Mouse (Mus musculus) heart, embryonic 13.5 days (tissue): Measurements from ENCODE around the gene Hddc2. TPM values are rescaled to one million over a fixed set of nuclear protein-coding genes. Genes with fewer than 3 reads are reported as not detected.
"Not testable (repeated sequence)": the region's sequence is repeated elsewhere in the genome, so short reads cannot be mapped to it uniquely, and the experiment has no call there.

Experiments used
- ATAC-seq: fragments of 200-750 bp; cut with Nextera tagmentation; 2 replicates; pipeline ENCODE4 v1.8.0; 2017; ENCODE audit warnings: moderate TSS enrichment; ENCODE audit not compliant: insufficient number of reproducible peaks, low FRiP score, low TSS enrichment; ENCODE audit errors: extremely low read depth
- H3K27ac ChIP-seq: fragments of 300-500 bp; sonication (generic); replicated peaks from 2 replicates; pipeline ENCODE4 v1.5.1; 2015; ENCODE audit warnings: moderate library complexity, mild to moderate bottlenecking, inconsistent platforms
- H3K27me3 ChIP-seq: fragments of 300-500 bp; sonication (generic); replicated peaks from 2 replicates; pipeline ENCODE4 v1.6.1; 2015; ENCODE audit warnings: mild to moderate bottlenecking, inconsistent platforms
- H3K36me3 ChIP-seq: fragments of 300-500 bp; sonication (generic); 2 replicates; pipeline ENCODE4 v1.6.1; 2015; ENCODE audit warnings: mild to moderate bottlenecking, inconsistent platforms
- H3K4me1 ChIP-seq: fragments of 300-500 bp; sonication (generic); 2 replicates; pipeline ENCODE4 v1.6.1; 2015; ENCODE audit warnings: inconsistent platforms
- H3K4me2 ChIP-seq: fragments of 300-500 bp; sonication (generic); 2 replicates; pipeline ENCODE4 v1.6.1; 2015; ENCODE audit warnings: inconsistent platforms, mild to moderate bottlenecking, moderate library complexity
- H3K4me3 ChIP-seq: fragments of 300-500 bp; sonication (generic); 2 replicates; pipeline ENCODE4 v1.5.1; 2015; ENCODE audit warnings: moderate library complexity, mild to moderate bottlenecking, inconsistent platforms
- H3K9ac ChIP-seq: fragments of 300-500 bp; sonication (generic); 2 replicates; pipeline ENCODE4 v1.6.1; 2015; ENCODE audit warnings: inconsistent platforms, mild to moderate bottlenecking, moderate library complexity
- H3K9me3 ChIP-seq: fragments of 300-500 bp; sonication (generic); 2 replicates; pipeline ENCODE4 v1.6.1; 2016; ENCODE audit warnings: inconsistent platforms
- WGBS: fragments of 180-500 bp; shearing (Covaris S2); methylation state at CpG from one replicate; pipeline ENCODE4 v1.1.7; 2015; ENCODE audit warnings: mixed read lengths; 5-methylcytosine and 5-hydroxymethylcytosine counted together
- polyA plus RNA-seq: library from polyadenylated mRNA; unstranded; fragments of >200 nt; fragmentation: Nextera tagmentation; extraction: Ambion mirVana; gene quantifications from 2 replicates; pipeline ENCODE4 v1.2.1, GENCODE M21; 2015

The Hddc2 gene
- polyA plus RNA-seq, 1 experiment from 2014 or later, result 49.4 TPM

DNA sequence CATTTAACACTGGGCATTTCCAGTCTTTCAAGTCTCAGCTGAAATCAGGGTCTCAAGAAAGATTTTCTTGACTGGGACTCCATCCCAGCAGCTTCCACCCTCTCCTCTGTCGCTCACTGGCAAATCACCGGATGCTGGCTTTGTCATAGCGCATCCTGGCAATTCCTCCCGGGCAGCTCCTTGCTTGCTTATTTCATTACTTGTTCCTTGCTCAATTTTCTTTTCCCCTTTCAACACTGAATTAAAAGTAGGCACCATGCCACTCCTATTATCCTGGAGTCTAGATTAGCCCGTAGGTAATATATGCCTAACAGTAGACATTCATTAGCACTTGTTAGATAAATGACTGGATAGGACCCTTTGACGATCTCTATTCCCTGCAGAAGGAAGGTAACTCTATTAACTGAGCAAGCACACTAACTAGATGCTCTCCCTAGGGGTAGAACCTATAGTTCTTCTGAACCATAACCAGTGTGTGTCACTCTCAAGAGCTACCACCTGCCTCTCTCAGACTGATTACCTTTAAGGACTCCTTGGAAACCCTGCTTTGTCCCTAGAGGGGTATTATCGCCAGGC, 41.8 kb downstream of the Hddc2 start:
- Histone ChIP-seq H3K27me3 (no peaks in the 10 kb centered on the region), H3K4me3 (no peak overlapping the region), H3K36me3 (no peaks in the 10 kb centered on the region), H3K27ac (no peak overlapping the region), H3K9ac (no peak overlapping the region), H3K9me3 (no peaks in the 10 kb centered on the region), H3K4me2 (no peak overlapping the region), H3K4me1 (no peaks in the 10 kb centered on the region)
- ATAC-seq, result no peak
- 81% methylated on average over 7 of the region's 7 CpGs for WGBS

DNA sequence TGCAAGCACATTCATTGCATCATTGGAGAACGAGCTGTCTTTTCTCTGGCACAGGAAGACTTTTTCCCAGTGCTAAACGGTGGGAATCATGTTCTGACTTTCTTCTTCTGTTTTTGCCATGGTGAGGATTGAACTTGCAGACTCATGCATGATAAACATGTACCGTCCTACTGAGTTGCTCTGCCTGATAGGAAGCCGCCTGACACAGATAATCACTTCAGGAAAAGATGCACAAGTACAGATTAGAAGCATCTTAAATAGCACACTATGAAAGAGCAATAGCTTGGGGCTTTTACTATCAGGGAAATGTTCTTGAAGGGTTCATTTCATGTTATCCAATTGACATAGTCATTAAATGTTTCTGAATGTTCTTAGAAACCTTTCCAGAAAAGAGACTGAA, 46.6 kb downstream of the Hddc2 start:
- Histone ChIP-seq H3K4me2 (no peak overlapping the region), H3K4me3 (no peak overlapping the region), H3K36me3 (no peaks in the 10 kb centered on the region), H3K27me3 (no peaks in the 10 kb centered on the region), H3K9ac (no peak overlapping the region), H3K9me3 (no peaks in the 10 kb centered on the region), H3K27ac (no peak overlapping the region), H3K4me1 (no peaks in the 10 kb centered on the region)
- no peak for ATAC-seq
- 59% methylated on average over 4 of the region's 4 CpGs for WGBS

DNA sequence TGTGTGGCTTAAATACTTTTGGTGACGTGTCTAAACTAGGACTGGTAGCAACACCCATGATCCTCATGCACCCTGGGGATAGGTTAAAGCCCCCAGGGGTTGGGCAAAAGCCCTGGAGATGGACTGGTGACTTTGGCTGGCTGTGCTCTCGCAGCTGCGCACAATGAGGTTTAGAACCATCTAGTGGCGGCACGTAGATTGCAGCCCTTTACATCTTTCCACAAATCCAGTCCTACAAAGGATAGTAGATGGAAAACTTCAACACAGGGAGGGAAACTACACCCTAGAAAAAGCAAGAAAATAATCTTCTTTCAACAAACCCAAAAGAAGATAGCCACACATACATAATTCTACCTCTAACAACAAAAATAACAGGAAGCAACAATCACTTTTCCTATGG, 57.0 kb downstream of the Hddc2 start:
- ATAC-seq, H3K9me3 ChIP-seq, H3K4me2 ChIP-seq, H3K36me3 ChIP-seq, H3K4me1 ChIP-seq, H3K4me3 ChIP-seq, H3K27ac ChIP-seq, H3K27me3 ChIP-seq, H3K9ac ChIP-seq: not testable (repeated sequence)
- 11% methylated on average over 4 of the region's 5 CpGs for WGBS

Other genes starting within 250 kb of the Hddc2 start
- gene Tpd52l1, start 132.6 kb downstream of the Hddc2 start, polyA plus RNA-seq, result 15.4 and 15.5 TPM in 2 replicates